Mouse (Mus musculus) ovary, postnatal 10 days (tissue): Measurements from ENCODE around the gene Prf1.
A peak's percentile ranks its signal among the peaks of the same experiment; 100 is the strongest.

Experiments used
- DNase-seq: peaks from one replicate; pipeline ENCODE4 v3.0.0; 2022; ENCODE audit warnings: low spot score

The Prf1 gene

GRCm38 (mm10) chr10:61290016-61290415 is 7.6 kb upstream of the Prf1 start:
- DNase-seq, result no peak

GRCm38 (mm10) chr10:61290479-61290878 is 7.2 kb upstream of the Prf1 start:
- DNase-seq, result no peak

- DNase-seq, result no peak
Observed at GRCm38 (mm10) chr10:61294242-61294641, 3.4 kb upstream of the Prf1 start.

GRCm38 (mm10) chr10:61296713-61297445 is 754 bp upstream of the Prf1 start:
- no peak for DNase-seq

GRCm38 (mm10) chr10:61300996-61301395 is 3.4 kb downstream of the Prf1 start:
- DNase-seq, result no peak

GRCm38 (mm10) chr10:61304046-61304445 is 6.4 kb downstream of the Prf1 start:
- DNase-seq, result no peak

- no peak for DNase-seq
Observed at GRCm38 (mm10) chr10:61305928-61306590, 8.4 kb downstream of the Prf1 start.

- DNase-seq, result no peak
Observed at GRCm38 (mm10) chr10:61308706-61309320, 11.2 kb downstream of the Prf1 start.

GRCm38 (mm10) chr10:61312159-61312558 is 14.5 kb downstream of the Prf1 start:
- DNase-seq, result no peak

GRCm38 (mm10) chr10:61312754-61313153 is 15.1 kb downstream of the Prf1 start:
- no peak for DNase-seq

GRCm38 (mm10) chr10:61313750-61314149 is 16.1 kb downstream of the Prf1 start:
- no peak for DNase-seq

- DNase-seq, result no peak
Observed at GRCm38 (mm10) chr10:61315324-61315880, 17.8 kb downstream of the Prf1 start.

- no peak for DNase-seq
Observed at GRCm38 (mm10) chr10:61318527-61318926, 20.9 kb downstream of the Prf1 start.

GRCm38 (mm10) chr10:61324717-61325116 is 27.1 kb downstream of the Prf1 start:
- no peak for DNase-seq

GRCm38 (mm10) chr10:61325782-61326328 is 28.2 kb downstream of the Prf1 start:
- DNase-seq, result no peak

- DNase-seq, result no peak
Observed at GRCm38 (mm10) chr10:61327545-61327944, 29.9 kb downstream of the Prf1 start.

GRCm38 (mm10) chr10:61328927-61329326 is 31.3 kb downstream of the Prf1 start:
- DNase-seq, result no peak

GRCm38 (mm10) chr10:61331046-61331445 is 33.4 kb downstream of the Prf1 start:
- no peak for DNase-seq

GRCm38 (mm10) chr10:61334545-61334944 is 36.9 kb downstream of the Prf1 start:
- no peak for DNase-seq

- DNase-seq, result peak; percentile 65
Observed at GRCm38 (mm10) chr10:61336137-61336536, 38.5 kb downstream of the Prf1 start.

- no peak for DNase-seq
Observed at GRCm38 (mm10) chr10:61336592-61336991, 39.0 kb downstream of the Prf1 start.

GRCm38 (mm10) chr10:61337665-61338064 is 40.0 kb downstream of the Prf1 start:
- DNase-seq, result no peak

GRCm38 (mm10) chr10:61339216-61339615 is 41.6 kb downstream of the Prf1 start:
- DNase-seq, result no peak
